Mouse (Mus musculus) mammary gland, adult 2 months (tissue): Measurements from ENCODE around the gene Esp38. TPM values are rescaled to one million over a fixed set of nuclear protein-coding genes. Genes with fewer than 3 reads are reported as not detected.

Source experiments
- polyA plus RNA-seq: library from polyadenylated mRNA; depleted of rRNA; stranded (reverse); fragments of >200 nt; gene quantifications from 2 replicates; pipeline ENCODE4 v1.2.3, GENCODE M21; 2012; ENCODE audit warnings: low replicate concordance; rRNA removed

Esp38 gene
- polyA plus RNA-seq = not detected in 2 replicates

DNA sequence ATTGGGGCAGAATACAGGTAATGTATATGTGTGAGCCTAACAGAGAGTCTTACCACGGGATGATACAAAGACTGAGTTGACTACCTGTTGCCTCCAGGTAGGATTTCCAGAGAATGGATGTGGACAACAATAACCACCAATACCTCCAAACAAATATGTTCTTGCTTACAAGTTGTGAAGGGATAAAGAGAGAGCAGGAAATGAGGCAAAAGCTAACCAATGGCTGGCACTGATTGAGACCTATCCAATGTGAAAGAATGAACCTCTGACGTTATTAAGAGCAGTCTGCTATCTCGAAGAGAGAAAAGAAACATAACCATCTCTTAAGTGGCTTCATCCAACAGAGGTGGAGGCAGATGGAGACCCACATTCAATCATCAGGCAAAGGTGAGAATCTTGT is at the start of gene Esp38:
Esp38 (plus strand) TSS at position 301 of the 400 bp plus-strand sequence.

Other genes with a start within 250 kb of the Esp38 start
- not detected in 2 replicates for gene AC192777.2, start 144.9 kb downstream of the Esp38 start, polyA plus RNA-seq